Mouse (Mus musculus) forebrain, embryonic 16.5 days (tissue): ENCODE data around the gene Col15a1. TPM values are rescaled to one million over a fixed set of nuclear protein-coding genes. Genes with fewer than 3 reads are reported as not detected.

Experiments
- ATAC-seq: fragments of 200-750 bp; cut with Nextera tagmentation; 2 replicates; pipeline ENCODE4 v1.8.0; 2017; ENCODE audit warnings: mild to moderate bottlenecking, moderate library complexity
- H3K27ac ChIP-seq: fragments of 300-500 bp; sonication (generic); 2 replicates; pipeline ENCODE4 v1.5.1; 2014; ENCODE audit warnings: low read length, control low read depth
- H3K27me3 ChIP-seq: fragments of 300-500 bp; sonication (generic); replicated peaks from 2 replicates; pipeline ENCODE4 v1.6.1; 2014; ENCODE audit warnings: low read length; ENCODE audit not compliant: control insufficient read depth, insufficient read depth
- H3K36me3 ChIP-seq: fragments of 300-500 bp; sonication (generic); 2 replicates; pipeline ENCODE4 v1.6.1; 2014; ENCODE audit not compliant: control insufficient read depth, insufficient read depth
- H3K4me1 ChIP-seq: fragments of 300-500 bp; sonication (generic); replicated peaks from 2 replicates; pipeline ENCODE4 v1.6.1; 2014; ENCODE audit warnings: low read length; ENCODE audit not compliant: control insufficient read depth, insufficient read depth
- H3K4me2 ChIP-seq: fragments of 300-500 bp; sonication (generic); 2 replicates; pipeline ENCODE4 v1.6.1; 2014; ENCODE audit warnings: mild to moderate bottlenecking, low read length, control low read depth
- H3K4me3 ChIP-seq: fragments of 300-500 bp; sonication (generic); replicated peaks from 2 replicates; pipeline ENCODE4 v1.5.1; 2014; ENCODE audit warnings: mild to moderate bottlenecking, low read length, control low read depth
- H3K9ac ChIP-seq: fragments of 300-500 bp; sonication (generic); replicated peaks from 2 replicates; pipeline ENCODE4 v1.6.1; 2014; ENCODE audit warnings: low read depth, low read length, control low read depth
- H3K9me3 ChIP-seq: fragments of 300-500 bp; sonication (generic); 2 replicates; pipeline ENCODE4 v1.6.1; 2016; ENCODE audit warnings: low read length; ENCODE audit not compliant: control insufficient read depth
- WGBS: fragments of 180-500 bp; shearing (Covaris S2); extraction: QIAGEN DNeasy Blood & Tissue Kit; methylation state at CpG from one replicate; pipeline ENCODE4 v1.1.7; 2014; 5-methylcytosine and 5-hydroxymethylcytosine counted together
- polyA plus RNA-seq: library from polyadenylated mRNA; unstranded; fragments of >200 nt; fragmentation: Nextera tagmentation; extraction: Ambion mirVana; gene quantifications from 2 replicates; pipeline ENCODE4 v1.2.1, GENCODE M21; 2015

The Col15a1 gene
- polyA plus RNA-seq, 1 experiment from 2014 or later: 2.8 TPM

DNA sequence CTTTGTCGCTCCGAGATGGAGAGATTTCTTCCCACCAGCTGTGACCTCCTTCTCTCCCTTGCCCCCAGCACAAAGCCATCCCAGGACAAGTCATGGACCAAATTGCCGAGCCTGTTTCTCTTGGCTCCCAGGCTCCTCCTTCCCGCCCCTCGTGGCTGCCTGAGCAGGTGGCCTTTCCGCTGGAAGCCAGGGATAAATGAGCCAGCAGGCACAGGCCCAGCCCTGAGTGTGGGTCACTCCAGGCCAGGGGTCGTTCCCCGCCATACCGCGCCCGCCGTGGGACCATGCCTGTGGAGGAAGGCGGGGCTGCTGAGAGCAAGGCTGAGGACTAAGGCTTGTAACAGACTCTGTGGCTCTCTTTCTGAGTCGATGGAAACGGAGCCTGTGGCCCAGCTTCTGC lies 29.3 kb downstream of the Col15a1 start:
- H3K4me2 ChIP-seq: no peak overlapping the region
- H3K36me3 ChIP-seq: no peaks in the 10 kb centered on the region
- peaks cover 16% of the 10 kb centered on the region for H3K4me1 ChIP-seq
- no peak overlapping the region for H3K27ac ChIP-seq
- 44% methylated on average over 15 of the region's 15 CpGs for WGBS
- no peak for ATAC-seq
- no peak overlapping the region for H3K9ac ChIP-seq
- no peak overlapping the region for H3K4me3 ChIP-seq
- H3K27me3 ChIP-seq: no peaks in the 10 kb centered on the region
- no peaks in the 10 kb centered on the region for H3K9me3 ChIP-seq

DNA sequence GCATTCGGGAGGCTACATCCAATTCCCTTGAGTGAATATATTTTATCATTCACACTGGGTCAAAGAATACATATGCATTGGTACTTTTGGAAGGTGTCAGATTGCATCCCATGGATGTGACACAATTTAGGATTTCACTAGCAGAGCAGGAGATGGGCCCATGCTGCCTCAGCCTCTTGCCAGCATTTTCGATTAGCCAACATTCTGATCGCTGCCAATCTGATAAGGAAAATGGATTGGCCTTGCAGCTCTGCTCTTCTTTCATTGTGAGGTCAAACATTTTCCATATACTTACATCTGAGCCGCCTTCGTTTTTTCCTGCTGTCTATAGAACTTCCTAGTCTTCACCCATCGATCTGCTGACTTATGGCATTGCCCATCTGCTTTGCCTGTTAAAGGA lies 31.2 kb downstream of the Col15a1 start:
- Histone ChIP-seq H3K9ac (no peak overlapping the region), H3K4me1 (peaks cover 16% of the 10 kb centered on the region), H3K36me3 (no peaks in the 10 kb centered on the region), H3K4me3 (no peak overlapping the region), H3K27ac (no peak overlapping the region), H3K4me2 (no peak overlapping the region), H3K9me3 (no peaks in the 10 kb centered on the region), H3K27me3 (no peaks in the 10 kb centered on the region)
- 67% methylated on average over 6 of the region's 6 CpGs for WGBS
- no peak for ATAC-seq

- no peak overlapping the region for H3K27ac ChIP-seq
- peaks cover 6% of the 10 kb centered on the region for H3K4me1 ChIP-seq
- no peaks in the 10 kb centered on the region for H3K27me3 ChIP-seq
- ATAC-seq: no peak
- no peak overlapping the region for H3K9ac ChIP-seq
- H3K36me3 ChIP-seq: no peaks in the 10 kb centered on the region
- H3K4me3 ChIP-seq: no peak overlapping the region
- H3K4me2 ChIP-seq: no peak overlapping the region
- 82% methylated on average over 5 of the region's 5 CpGs for WGBS
- H3K9me3 ChIP-seq: no peaks in the 10 kb centered on the region
Measured at GRCm38 (mm10) chr4:47240901-47241300, 32.9 kb downstream of the Col15a1 start.

DNA sequence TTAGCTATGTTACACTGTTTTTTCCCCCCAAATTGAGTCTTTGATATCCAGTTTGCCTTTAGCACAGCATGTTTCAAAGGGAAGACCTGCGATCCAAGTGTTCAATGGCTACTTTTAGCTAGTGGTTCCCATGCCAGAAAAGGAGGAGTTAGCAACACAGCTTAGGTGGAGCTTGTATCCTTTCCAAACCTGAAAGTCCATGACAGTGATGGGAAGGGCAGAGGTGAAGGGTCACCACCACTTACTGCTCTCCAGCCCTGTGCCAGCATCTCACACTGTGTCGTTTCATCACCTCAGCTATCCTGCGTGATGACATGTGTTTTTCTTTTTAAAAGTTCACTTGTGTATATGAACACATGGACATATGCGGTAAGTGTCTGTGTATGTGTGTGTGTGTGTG lies 34.2 kb downstream of the Col15a1 start:
- no peaks in the 10 kb centered on the region for H3K27me3 ChIP-seq
- no peak for ATAC-seq
- no peak overlapping the region for H3K9ac ChIP-seq
- H3K4me1 ChIP-seq: peaks cover 5% of the 10 kb centered on the region
- WGBS: 81% methylated on average over 4 of the region's 4 CpGs
- no peak overlapping the region for H3K4me2 ChIP-seq
- H3K4me3 ChIP-seq: no peak overlapping the region
- no peaks in the 10 kb centered on the region for H3K9me3 ChIP-seq
- no peak overlapping the region for H3K27ac ChIP-seq
- no peaks in the 10 kb centered on the region for H3K36me3 ChIP-seq

- H3K27ac ChIP-seq: no peak overlapping the region
- H3K4me3 ChIP-seq: no peak overlapping the region
- no peaks in the 10 kb centered on the region for H3K36me3 ChIP-seq
- no peak for ATAC-seq
- H3K4me1 ChIP-seq: peaks cover 9% of the 10 kb centered on the region
- no peaks in the 10 kb centered on the region for H3K27me3 ChIP-seq
- no peaks in the 10 kb centered on the region for H3K9me3 ChIP-seq
- H3K9ac ChIP-seq: no peak overlapping the region
- H3K4me2 ChIP-seq: no peak overlapping the region
- 19% methylated on average over 6 of the region's 6 CpGs for WGBS
Measured at GRCm38 (mm10) chr4:47244651-47245050, 36.7 kb downstream of the Col15a1 start.

- H3K9me3 ChIP-seq: no peaks in the 10 kb centered on the region
- H3K27me3 ChIP-seq: no peaks in the 10 kb centered on the region
- no peak overlapping the region for H3K4me2 ChIP-seq
- H3K4me3 ChIP-seq: no peak overlapping the region
- no peak for ATAC-seq
- H3K4me1 ChIP-seq: peaks cover 9% of the 10 kb centered on the region
- 95% methylated on average over 18 of the region's 18 CpGs for WGBS
- no peaks in the 10 kb centered on the region for H3K36me3 ChIP-seq
- H3K9ac ChIP-seq: no peak overlapping the region
- no peak overlapping the region for H3K27ac ChIP-seq
Measured at GRCm38 (mm10) chr4:47245621-47246020, 37.7 kb downstream of the Col15a1 start.

DNA sequence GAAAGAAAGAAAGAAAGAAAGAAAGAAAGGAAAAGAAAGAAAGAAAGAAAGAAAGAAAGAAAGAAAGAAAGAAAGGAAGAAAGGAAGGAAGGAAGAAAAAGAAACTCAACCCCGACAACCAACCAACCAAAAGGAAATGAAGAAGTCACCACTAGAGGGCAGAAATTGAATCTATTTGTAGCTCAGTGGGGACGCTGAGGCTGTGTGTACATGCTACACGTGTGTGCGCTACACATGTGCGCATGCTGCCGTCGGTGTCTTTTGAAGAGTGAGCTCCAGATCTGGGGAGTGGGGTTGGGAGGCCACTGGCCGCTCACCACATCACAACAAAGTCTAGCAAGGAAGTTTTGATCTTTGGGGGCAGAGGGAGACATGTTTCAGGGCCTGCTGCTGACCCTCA lies 38.9 kb downstream of the Col15a1 start:
- no peak overlapping the region for H3K9ac ChIP-seq
- H3K4me3 ChIP-seq: no peak overlapping the region
- no peaks in the 10 kb centered on the region for H3K36me3 ChIP-seq
- no peak overlapping the region for H3K4me2 ChIP-seq
- H3K27ac ChIP-seq: no peak overlapping the region
- 64% methylated on average over 8 of the region's 8 CpGs for WGBS
- no peaks in the 10 kb centered on the region for H3K9me3 ChIP-seq
- 0 out of 2 replicates have a peak, but pooled peaks have one; percentile 26 for ATAC-seq
- H3K27me3 ChIP-seq: no peaks in the 10 kb centered on the region
- H3K4me1 ChIP-seq: peaks cover 18% of the 10 kb centered on the region

DNA sequence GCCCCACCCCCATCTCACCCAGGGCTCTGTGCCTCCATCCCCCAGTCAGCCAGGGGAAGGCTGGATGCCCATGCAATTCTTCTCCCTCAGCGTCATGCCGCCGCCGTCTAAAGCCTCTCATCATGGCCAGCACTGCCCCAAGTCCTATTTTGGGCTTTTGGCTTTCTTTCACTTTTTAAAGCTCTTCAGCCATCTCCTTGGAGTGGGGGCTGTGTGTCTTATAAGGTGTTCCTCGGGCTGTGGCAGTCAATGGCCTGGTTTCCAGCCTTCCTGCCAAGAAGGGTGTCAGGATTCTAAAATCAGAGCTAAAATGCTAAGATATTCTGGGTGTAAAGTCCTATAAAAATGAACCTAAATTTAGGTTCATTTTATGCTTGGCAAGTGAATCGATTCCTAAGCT lies 39.6 kb downstream of the Col15a1 start:
- Histone ChIP-seq H3K4me2 (no peak overlapping the region), H3K27me3 (no peaks in the 10 kb centered on the region), H3K9me3 (no peaks in the 10 kb centered on the region), H3K9ac (no peak overlapping the region), H3K4me3 (no peak overlapping the region), H3K36me3 (no peaks in the 10 kb centered on the region), H3K27ac (no peak overlapping the region), H3K4me1 (peaks cover 20% of the 10 kb centered on the region)
- WGBS: 48% methylated on average over 6 of the region's 6 CpGs
- ATAC-seq: no peak

DNA sequence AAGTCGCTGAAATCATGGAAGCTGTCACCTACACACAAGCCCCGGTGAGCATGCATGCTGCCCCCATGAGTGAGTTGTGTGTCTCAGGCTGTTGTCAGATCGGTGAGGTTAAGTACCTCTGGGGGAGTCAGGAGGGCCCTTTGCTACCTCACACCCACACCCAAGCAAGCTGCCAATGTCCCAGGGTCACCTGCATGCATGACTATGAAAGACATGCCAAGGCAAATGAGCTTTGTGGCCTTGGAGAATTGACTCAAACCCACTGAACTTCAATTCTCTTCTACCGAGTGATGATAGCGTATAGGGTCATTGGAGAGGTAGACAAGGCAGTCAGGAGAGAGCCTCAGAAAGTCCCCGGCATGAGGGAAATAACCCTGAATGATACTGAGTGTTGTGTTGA lies 41.2 kb downstream of the Col15a1 start:
- H3K4me1 ChIP-seq: peaks cover 20% of the 10 kb centered on the region
- no peak overlapping the region for H3K4me3 ChIP-seq
- ATAC-seq: no peak
- no peaks in the 10 kb centered on the region for H3K36me3 ChIP-seq
- 96% methylated on average over 6 of the region's 6 CpGs for WGBS
- H3K4me2 ChIP-seq: no peak overlapping the region
- no peaks in the 10 kb centered on the region for H3K27me3 ChIP-seq
- no peak overlapping the region for H3K9ac ChIP-seq
- H3K9me3 ChIP-seq: no peaks in the 10 kb centered on the region
- H3K27ac ChIP-seq: no peak overlapping the region

DNA sequence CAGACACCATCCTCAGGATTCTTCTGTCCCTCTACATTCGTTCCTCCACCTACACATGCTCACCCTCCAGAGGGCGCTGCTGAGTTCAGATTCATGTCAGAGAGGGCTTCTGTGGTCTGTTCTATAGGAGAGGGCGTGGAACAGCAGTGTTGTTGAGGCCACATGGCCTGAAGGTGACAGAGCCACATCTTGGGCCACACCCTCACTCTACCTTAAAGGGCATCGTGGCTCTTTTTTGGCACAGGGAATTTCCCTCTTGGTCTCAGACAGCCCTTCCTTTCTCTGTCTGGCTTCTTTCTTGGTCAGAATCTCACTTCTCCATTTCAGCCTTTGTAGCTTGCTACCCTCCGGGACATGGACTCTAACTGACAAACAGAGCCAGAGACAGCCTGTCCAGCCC lies 43.1 kb downstream of the Col15a1 start:
- ATAC-seq: no peak
- 46% methylated on average over 5 of the region's 5 CpGs for WGBS
- H3K27ac ChIP-seq: peak overlapping the region; percentile 41; the same call in 1 of the 2 replicates

More for the DNA sequence above, 43.1 kb downstream of the Col15a1 start:
- H3K9me3 ChIP-seq: no peaks in the 10 kb centered on the region
- no peaks in the 10 kb centered on the region for H3K36me3 ChIP-seq
- H3K27me3 ChIP-seq: no peaks in the 10 kb centered on the region
- peaks cover 18% of the 10 kb centered on the region for H3K4me1 ChIP-seq
- H3K4me3 ChIP-seq: no peak overlapping the region
- H3K4me2 ChIP-seq: no peak overlapping the region
- H3K9ac ChIP-seq: no peak overlapping the region
